Mouse (Mus musculus) ES-E14 (cell line): ENCODE results near the gene Cdkn1c. TPM values are rescaled to one million over a fixed set of nuclear protein-coding genes. Genes with fewer than 3 reads are reported as not detected.

ENCODE experiments used
- DNase-seq: peaks from one replicate; pipeline ENCODE4 v3.0.0-alpha.2; 2013; ENCODE audit warnings: low read depth, low spot score
- H3K27ac ChIP-seq: 2 replicates; pipeline ENCODE4 v1.5.1; 2012; ENCODE audit warnings: low read depth, mild to moderate bottlenecking, low read length, moderate library complexity, mixed read lengths; ENCODE audit not compliant: poor library complexity, insufficient read depth, severe bottlenecking
- H3K36me3 ChIP-seq: 2 replicates; pipeline ENCODE4 v1.6.1; 2012; ENCODE audit warnings: mild to moderate bottlenecking, low read length, moderate library complexity, mixed read lengths; ENCODE audit not compliant: control insufficient read depth, poor library complexity, insufficient read depth, severe bottlenecking
- H3K4me1 ChIP-seq, 2 experiments: fragments of 150-350 bp in 1 of 2; sonication (generic) in 1 of 2; 2 replicates each; pipeline ENCODE4 v1.6.1; 2012; ENCODE audit warnings: low read length in 2 of 2, mild to moderate bottlenecking in 1 of 2, mixed read lengths in 1 of 2; ENCODE audit not compliant: control insufficient read depth in 2 of 2, insufficient read depth in 2 of 2, poor library complexity in 1 of 2
- H3K4me3 ChIP-seq, 2 experiments: fragments of 150-350 bp in 1 of 2; sonication (generic) in 1 of 2; 2 replicates each; pipeline ENCODE4 v1.5.1; 2012; ENCODE audit warnings: low read length in 2 of 2, low read depth in 1 of 2, mild to moderate bottlenecking in 1 of 2, mixed read lengths in 1 of 2; ENCODE audit not compliant: insufficient read depth in 1 of 2, poor library complexity in 1 of 2, severe bottlenecking in 1 of 2
- H3K9ac ChIP-seq: 2 replicates; pipeline ENCODE4 v1.6.1; 2012; ENCODE audit warnings: low read depth, mild to moderate bottlenecking, low read length, mixed read lengths; ENCODE audit not compliant: poor library complexity, insufficient read depth, severe bottlenecking
- H3K9me3 ChIP-seq: fragments of 150-350 bp; sonication (generic); 2 replicates; pipeline ENCODE4 v1.6.1; 2012; ENCODE audit warnings: low read depth, mild to moderate bottlenecking, low read length; ENCODE audit not compliant: control insufficient read depth, insufficient read depth
- CHD2 ChIP-seq: IDR thresholded peaks from 2 replicates; pipeline ENCODE4 v1.6.1; 2014; ENCODE audit warnings: mild to moderate bottlenecking, low read depth, low read length, inconsistent platforms
- HCFC1 ChIP-seq: IDR thresholded peaks from 2 replicates; pipeline ENCODE4 v1.6.1; 2012; ENCODE audit warnings: low read length, inconsistent platforms, borderline replicate concordance; ENCODE audit not compliant: insufficient read depth
- MAFK ChIP-seq: IDR thresholded peaks from 2 replicates; pipeline ENCODE4 v1.6.1; 2014; ENCODE audit warnings: mild to moderate bottlenecking, low read depth, low read length, inconsistent platforms; ENCODE audit not compliant: insufficient read depth
- ZC3H11A ChIP-seq: IDR thresholded peaks from 2 replicates; pipeline ENCODE4 v1.6.1; 2012; ENCODE audit warnings: low read depth, mild to moderate bottlenecking, inconsistent platforms, low read length, borderline replicate concordance
- ZNF384 ChIP-seq: IDR thresholded peaks from 2 replicates; pipeline ENCODE4 v1.6.1; 2012; ENCODE audit warnings: low read depth, low read length, inconsistent platforms
- in situ Hi-C, 2 experiments: fragments of 600-800 bp; cut with MboI; formaldehyde crosslinking; loops; one replicate each; pipeline ENCODE4 v1.15.1; 2025; ENCODE audit warnings: low sequenced_read_pairs in 2 of 2, inconsistent platforms in 1 of 2; ENCODE audit not compliant: unreplicated experiment in 2 of 2
- total RNA-seq: library from RNA; depleted of rRNA; stranded (reverse); fragments of 300-350 nt; gene quantifications from 2 replicates; pipeline ENCODE4 v1.2.3, GENCODE M21; 2012

The Cdkn1c gene
- total RNA-seq, 1 experiment: 57.9 TPM

DNA sequence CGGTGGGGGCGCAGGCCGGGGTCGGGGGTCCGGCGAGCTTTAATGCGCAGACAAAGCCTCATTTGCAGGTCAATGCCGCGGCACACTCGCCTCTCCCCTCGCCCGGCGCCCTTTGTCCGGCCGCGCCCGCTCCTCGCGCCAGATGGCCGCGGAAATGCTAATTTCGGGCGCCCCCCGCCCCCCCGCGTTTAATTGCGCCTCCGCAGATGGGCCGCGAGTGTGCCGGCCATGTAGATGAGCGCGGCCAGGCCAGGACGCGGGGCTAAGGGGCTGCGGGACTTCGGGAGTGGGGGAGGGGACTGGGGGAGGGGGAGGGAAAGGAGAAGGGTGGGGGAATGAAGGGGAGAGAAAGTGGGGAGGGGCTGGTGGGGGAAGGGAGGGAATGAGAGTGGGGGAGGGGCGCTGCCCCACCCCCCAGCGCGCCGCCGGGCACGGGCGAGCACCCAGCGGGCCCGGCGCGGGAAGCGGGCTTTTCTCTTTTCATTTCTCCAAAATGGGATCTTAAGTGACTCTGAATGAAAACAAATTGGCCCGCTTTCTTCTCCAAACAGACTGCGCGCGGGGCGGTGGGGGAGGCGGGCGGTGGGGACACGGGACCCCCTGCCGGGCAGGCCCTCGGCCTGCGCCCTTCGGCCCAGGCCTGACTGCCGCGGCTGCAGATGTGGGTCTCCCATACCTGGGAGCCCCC, 22.8 kb downstream of the Cdkn1c start:
- in situ Hi-C loops: no loop called here
- DNase-seq: no peak
- Histone ChIP-seq H3K4me3 (peak overlapping the region; percentile 46 to 56; a peak in 3 of 4 replicates), H3K4me1 (peaks cover 6 to 24% of the 10 kb centered on the region in 2 experiments; a peak in 3 of 4 replicates), H3K9me3 (no peaks in the 10 kb centered on the region), H3K36me3 (no peaks in the 10 kb centered on the region), H3K27ac (no peak overlapping the region), H3K9ac (no peak overlapping the region)
- no peak for TF ChIP-seq CHD2
- no peak for TF ChIP-seq ZC3H11A
- no peak for TF ChIP-seq ZNF384
- TF ChIP-seq HCFC1: no peak
- TF ChIP-seq MAFK: no peak

- no peak for DNase-seq
- in situ Hi-C loops: no loop called here
- peaks cover 6 to 29% of the 10 kb centered on the region in 2 experiments; a peak in 3 of 4 replicates for H3K4me1 ChIP-seq
- H3K9me3 ChIP-seq: no peaks in the 10 kb centered on the region
- peak overlapping the region; percentile 38 to 56; a peak in 3 of 4 replicates for H3K4me3 ChIP-seq
- TF ChIP-seq HCFC1 (no peak), ZC3H11A (no peak), ZNF384 (no peak)
- H3K9ac ChIP-seq: no peak overlapping the region
- no peaks in the 10 kb centered on the region for H3K36me3 ChIP-seq
- no peak overlapping the region for H3K27ac ChIP-seq
These were observed 23.5 kb downstream of the Cdkn1c start for GRCm38 (mm10) chr7:143437231-143437893.

DNA sequence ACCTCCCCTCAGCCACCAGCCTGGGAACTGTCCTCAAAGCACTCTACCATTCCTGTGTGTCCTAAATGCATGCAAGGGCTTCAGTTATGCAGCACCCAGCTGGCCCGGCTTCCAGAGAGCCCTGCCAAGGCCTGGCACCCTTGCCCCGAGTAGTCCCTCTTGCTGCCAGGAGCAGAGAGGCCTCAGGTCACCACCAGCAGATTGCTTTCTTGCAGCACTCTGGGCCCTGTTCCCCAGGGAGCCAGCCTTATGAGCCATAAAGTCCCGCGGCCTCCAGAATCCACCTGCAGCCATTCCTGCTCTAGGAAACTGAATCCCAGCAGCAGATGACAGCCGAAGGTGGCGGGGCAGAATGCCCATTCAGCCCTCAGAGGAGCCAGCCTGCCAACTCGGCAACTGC, 27.5 kb downstream of the Cdkn1c start:
- no peaks in the 10 kb centered on the region for H3K36me3 ChIP-seq
- H3K9ac ChIP-seq: no peak overlapping the region
- no peak overlapping the region for H3K4me3 ChIP-seq
- TF ChIP-seq HCFC1 (no peak), ZNF384 (no peak), ZC3H11A (no peak), CHD2 (no peak), MAFK (no peak)
- no peak for DNase-seq
- H3K27ac ChIP-seq: no peak overlapping the region
- in situ Hi-C loops: no loop called here
- no peaks in the 10 kb centered on the region for H3K9me3 ChIP-seq
- peaks cover 1 to 20% of the 10 kb centered on the region in 2 experiments; a peak in 3 of 4 replicates for H3K4me1 ChIP-seq

DNA sequence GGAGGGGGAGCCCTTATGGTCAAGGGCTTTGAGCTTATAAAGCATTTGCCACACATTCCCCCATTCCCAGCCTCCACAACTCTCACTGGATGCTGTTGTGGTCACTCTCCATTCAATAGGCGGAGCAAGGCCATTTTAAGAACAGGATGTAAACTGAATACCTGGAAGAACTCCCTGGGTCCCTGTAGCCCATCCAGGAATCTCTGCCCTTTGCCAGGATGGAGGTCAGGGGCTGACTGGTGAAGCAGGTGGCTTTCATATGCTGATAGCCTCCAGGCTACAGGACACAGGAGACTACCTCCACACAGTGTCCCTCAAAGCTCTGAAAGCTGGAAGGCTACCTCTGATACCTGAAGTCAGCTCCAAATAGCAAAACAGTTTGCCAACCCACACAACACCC, 28.2 kb downstream of the Cdkn1c start:
- H3K36me3 ChIP-seq: no peaks in the 10 kb centered on the region
- no peak overlapping the region for H3K27ac ChIP-seq
- no peak for DNase-seq
- H3K9me3 ChIP-seq: no peaks in the 10 kb centered on the region
- no peak overlapping the region for H3K9ac ChIP-seq
- TF ChIP-seq HCFC1: no peak
- no peak for TF ChIP-seq CHD2
- TF ChIP-seq ZNF384: no peak
- peaks cover 1 to 20% of the 10 kb centered on the region in 2 experiments; a peak in 3 of 4 replicates for H3K4me1 ChIP-seq
- in situ Hi-C loops: no loop called here
- H3K4me3 ChIP-seq: no peak overlapping the region
